Comparison of ENCODE assay signal across 13 mouse cellular contexts in the genomic region with DNA sequence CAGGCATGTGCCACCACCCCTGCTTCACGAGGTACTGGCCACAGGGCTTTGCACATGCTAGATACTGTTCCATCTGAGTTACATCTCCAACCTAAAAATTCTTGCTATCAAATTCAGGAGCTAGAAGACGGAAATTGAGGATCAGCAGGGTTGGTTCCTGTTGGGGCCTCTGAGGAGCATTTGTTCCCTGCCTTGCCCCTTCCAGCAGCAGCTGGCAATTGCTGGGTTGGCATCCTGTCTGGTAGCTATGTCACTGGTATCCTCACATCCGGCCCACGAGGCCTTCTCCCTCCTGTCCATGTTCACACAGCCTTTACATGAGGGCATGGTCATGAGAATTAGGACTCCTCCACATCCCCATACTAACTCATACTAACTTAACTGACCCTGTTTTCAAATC.
"Had no signal": no experiment of that assay in that cellular context is flagged by ENCODE, and none has a peak within 500 bp of the region (broad histone marks: within the 10 kb centered on the region; RNA-seq: fewer than 3 reads in every experiment).

No protein-coding gene starts in this region.

- DNase-seq: lung, adult 18-20 months; lung, embryonic 14.5 days; lung, postnatal 10 days; lung, postnatal 4 days; midbrain, embryonic 14.5 days; right cerebral cortex, postnatal 14 days; thymus, adult 2 months; thymus, postnatal 25 days; thymus, postnatal 4 days had no signal

- H3K9me3 ChIP-seq: midbrain, embryonic 12.5 days; neural tube, embryonic 12.5 days; stomach, embryonic 15.5 days had no signal

- H3K4me1 ChIP-seq: neural tube, embryonic 12.5 days had no signal

- H3K27me3 ChIP-seq: midbrain, embryonic 12.5 days; neural tube, embryonic 12.5 days; stomach, embryonic 15.5 days had no signal

- H3K36me3 ChIP-seq: midbrain, embryonic 12.5 days; neural tube, embryonic 12.5 days; stomach, embryonic 15.5 days had no signal

- H3K27ac ChIP-seq: midbrain, embryonic 12.5 days; neural tube, embryonic 12.5 days; stomach, embryonic 15.5 days had no signal

- ATAC-seq: midbrain, embryonic 16.5 days had no signal

- H3K9ac ChIP-seq: lung, embryonic 14.5 days; midbrain, embryonic 12.5 days; neural tube, embryonic 12.5 days; stomach, embryonic 15.5 days had no signal

- H3K4me2 ChIP-seq: lung, embryonic 14.5 days; midbrain, embryonic 12.5 days; neural tube, embryonic 12.5 days; stomach, embryonic 15.5 days had no signal

- H3K4me3 ChIP-seq: midbrain, embryonic 12.5 days; neural tube, embryonic 12.5 days; stomach, embryonic 15.5 days had no signal
